Mouse (Mus musculus) erythroblast, embryonic 14.5 days (primary cell): Measurements from ENCODE around the gene Creg1.

ENCODE experiments used
- GATA1 ChIP-seq: IDR thresholded peaks from 2 replicates; pipeline ENCODE4 v1.6.1; 2012; ENCODE audit warnings: low read length, inconsistent platforms, mixed read lengths
- TAL1 ChIP-seq: IDR thresholded peaks from 3 replicates; pipeline ENCODE4 v1.6.1; 2012; ENCODE audit warnings: low read length, inconsistent platforms, mixed read lengths

- TF ChIP-seq GATA1 (no peak), TAL1 (no peak)
Measured at GRCm38 (mm10) chr1:165754205-165754604, 9.3 kb upstream of the Creg1 start.
